Mouse (Mus musculus) forebrain, embryonic 15.5 days (tissue): ENCODE measurements around the gene Gm15737. TPM values are rescaled to one million over a fixed set of nuclear protein-coding genes. Genes with fewer than 3 reads are reported as not detected.

Experiments used
- ATAC-seq: fragments of 200-750 bp; cut with Nextera tagmentation; replicated peaks from 2 replicates; pipeline ENCODE4 v1.8.0; 2017; ENCODE audit warnings: mild to moderate bottlenecking, moderate TSS enrichment, moderate library complexity
- H3K27ac ChIP-seq: fragments of 300-500 bp; sonication (generic); replicated peaks from 2 replicates; pipeline ENCODE4 v1.5.1; 2015; ENCODE audit warnings: mild to moderate bottlenecking, inconsistent platforms
- H3K27me3 ChIP-seq: fragments of 300-500 bp; sonication (generic); 2 replicates; pipeline ENCODE4 v1.6.1; 2015; ENCODE audit warnings: inconsistent platforms
- H3K36me3 ChIP-seq: fragments of 300-500 bp; sonication (generic); 2 replicates; pipeline ENCODE4 v1.6.1; 2015; ENCODE audit warnings: mild to moderate bottlenecking, inconsistent platforms
- H3K4me1 ChIP-seq: fragments of 300-500 bp; sonication (generic); 2 replicates; pipeline ENCODE4 v1.6.1; 2015; ENCODE audit warnings: inconsistent platforms
- H3K4me2 ChIP-seq: fragments of 300-500 bp; sonication (generic); replicated peaks from 2 replicates; pipeline ENCODE4 v1.6.1; 2015; ENCODE audit warnings: mild to moderate bottlenecking, inconsistent platforms
- H3K4me3 ChIP-seq: fragments of 300-500 bp; sonication (generic); 2 replicates; pipeline ENCODE4 v1.5.1; 2015; ENCODE audit warnings: mild to moderate bottlenecking, inconsistent platforms
- H3K9ac ChIP-seq: fragments of 300-500 bp; sonication (generic); replicated peaks from 2 replicates; pipeline ENCODE4 v1.6.1; 2015; ENCODE audit warnings: mild to moderate bottlenecking, inconsistent platforms
- H3K9me3 ChIP-seq: fragments of 300-500 bp; sonication (generic); 2 replicates; pipeline ENCODE4 v1.6.1; 2016; ENCODE audit warnings: inconsistent platforms
- WGBS: fragments of 180-500 bp; shearing (Covaris S2); methylation state at CpG from one replicate; pipeline ENCODE4 v1.1.7; 2015; ENCODE audit warnings: mixed read lengths; 5-methylcytosine and 5-hydroxymethylcytosine counted together
- polyA plus RNA-seq: library from polyadenylated mRNA; unstranded; fragments of >200 nt; fragmentation: Nextera tagmentation; extraction: Ambion mirVana; gene quantifications from 2 replicates; pipeline ENCODE4 v1.2.1, GENCODE M21; 2015

Gene Gm15737
- polyA plus RNA-seq, 1 experiment from 2014 or later = not detected

- ATAC-seq = peak; percentile 76
- H3K27me3 ChIP-seq = no peaks in the 10 kb centered on the region
- no peak overlapping the region for H3K9ac ChIP-seq
- H3K27ac ChIP-seq = peak overlapping the region; percentile 43; the same call in 1 of the 2 replicates
- no peaks in the 10 kb centered on the region for H3K9me3 ChIP-seq
- H3K36me3 ChIP-seq = no peaks in the 10 kb centered on the region
- H3K4me3 ChIP-seq = no peak overlapping the region
- H3K4me1 ChIP-seq = peaks cover 7% of the 10 kb centered on the region
- WGBS = 4% methylated on average over 5 of the region's 5 CpGs
- no peak overlapping the region for H3K4me2 ChIP-seq
These were observed 18.9 kb upstream of the Gm15737 start for GRCm38 (mm10) chr6:92850250-92850649.

GRCm38 (mm10) chr6:92854873-92855272 is 14.3 kb upstream of the Gm15737 start:
- no peak for ATAC-seq
- WGBS = 90% methylated on average over 4 of the region's 4 CpGs
- Histone ChIP-seq H3K9me3 (no peaks in the 10 kb centered on the region), H3K27me3 (no peaks in the 10 kb centered on the region), H3K9ac (no peak overlapping the region), H3K27ac (no peak overlapping the region), H3K4me2 (no peak overlapping the region), H3K4me3 (no peak overlapping the region), H3K4me1 (peaks cover 7% of the 10 kb centered on the region), H3K36me3 (no peaks in the 10 kb centered on the region)

GRCm38 (mm10) chr6:92857761-92858160 is 11.4 kb upstream of the Gm15737 start:
- Histone ChIP-seq H3K9ac (no peak overlapping the region), H3K27me3 (no peaks in the 10 kb centered on the region), H3K9me3 (no peaks in the 10 kb centered on the region), H3K36me3 (no peaks in the 10 kb centered on the region), H3K4me1 (no peaks in the 10 kb centered on the region), H3K27ac (no peak overlapping the region), H3K4me2 (no peak overlapping the region), H3K4me3 (no peak overlapping the region)
- ATAC-seq = no peak
- 93% methylated on average over 13 of the region's 13 CpGs for WGBS

- Histone ChIP-seq H3K27me3 (no peaks in the 10 kb centered on the region), H3K4me1 (no peaks in the 10 kb centered on the region), H3K4me3 (no peak overlapping the region), H3K4me2 (no peak overlapping the region), H3K9me3 (no peaks in the 10 kb centered on the region), H3K36me3 (no peaks in the 10 kb centered on the region), H3K9ac (no peak overlapping the region), H3K27ac (no peak overlapping the region)
- no peak for ATAC-seq
- WGBS = 81% methylated on average over 12 of the region's 12 CpGs
These were observed 10.2 kb upstream of the Gm15737 start for GRCm38 (mm10) chr6:92858721-92859510.

GRCm38 (mm10) chr6:92860285-92860912 is 8.8 kb upstream of the Gm15737 start:
- WGBS = 74% methylated on average over 5 of the region's 5 CpGs
- no peaks in the 10 kb centered on the region for H3K4me1 ChIP-seq
- H3K27me3 ChIP-seq = no peaks in the 10 kb centered on the region
- H3K9me3 ChIP-seq = no peaks in the 10 kb centered on the region
- H3K27ac ChIP-seq = no peak overlapping the region
- no peaks in the 10 kb centered on the region for H3K36me3 ChIP-seq
- no peak overlapping the region for H3K9ac ChIP-seq
- no peak overlapping the region for H3K4me3 ChIP-seq
- H3K4me2 ChIP-seq = no peak overlapping the region
- no peak for ATAC-seq

GRCm38 (mm10) chr6:92862599-92862998 is 6.6 kb upstream of the Gm15737 start:
- no peak overlapping the region for H3K4me2 ChIP-seq
- WGBS = 69% methylated on average over 9 of the region's 9 CpGs
- no peak overlapping the region for H3K9ac ChIP-seq
- H3K27ac ChIP-seq = no peak overlapping the region
- H3K9me3 ChIP-seq = no peaks in the 10 kb centered on the region
- no peaks in the 10 kb centered on the region for H3K27me3 ChIP-seq
- H3K4me3 ChIP-seq = no peak overlapping the region
- no peak for ATAC-seq
- no peaks in the 10 kb centered on the region for H3K36me3 ChIP-seq
- H3K4me1 ChIP-seq = peaks cover 2% of the 10 kb centered on the region

- Histone ChIP-seq H3K9ac (no peak overlapping the region), H3K9me3 (no peaks in the 10 kb centered on the region), H3K27me3 (no peaks in the 10 kb centered on the region), H3K36me3 (no peaks in the 10 kb centered on the region), H3K4me2 (no peak overlapping the region), H3K27ac (no peak overlapping the region), H3K4me1 (peaks cover 8% of the 10 kb centered on the region), H3K4me3 (no peak overlapping the region)
- ATAC-seq = no peak
- WGBS = 78% methylated on average over 16 of the region's 16 CpGs
These were observed 544 bp downstream of the Gm15737 start for GRCm38 (mm10) chr6:92869582-92870219.

GRCm38 (mm10) chr6:92871813-92872212 is 2.7 kb downstream of the Gm15737 start:
- no peak overlapping the region for H3K4me2 ChIP-seq
- no peak overlapping the region for H3K27ac ChIP-seq
- H3K27me3 ChIP-seq = no peaks in the 10 kb centered on the region
- peaks cover 8% of the 10 kb centered on the region for H3K4me1 ChIP-seq
- H3K4me3 ChIP-seq = no peak overlapping the region
- H3K9ac ChIP-seq = no peak overlapping the region
- 46% methylated on average over 4 of the region's 4 CpGs for WGBS
- H3K9me3 ChIP-seq = no peaks in the 10 kb centered on the region
- no peak for ATAC-seq
- no peaks in the 10 kb centered on the region for H3K36me3 ChIP-seq

- ATAC-seq = no peak
These were observed 3.6 kb downstream of the Gm15737 start for GRCm38 (mm10) chr6:92872766-92873165.

GRCm38 (mm10) chr6:92874854-92875253 is 5.7 kb downstream of the Gm15737 start:
- Histone ChIP-seq H3K4me1 (no peaks in the 10 kb centered on the region), H3K4me2 (no peak overlapping the region), H3K9ac (no peak overlapping the region), H3K4me3 (no peak overlapping the region), H3K9me3 (no peaks in the 10 kb centered on the region), H3K36me3 (no peaks in the 10 kb centered on the region), H3K27ac (no peak overlapping the region), H3K27me3 (no peaks in the 10 kb centered on the region)
- no peak for ATAC-seq
- WGBS = 76% methylated on average over 5 of the region's 5 CpGs

More at GRCm38 (mm10) chr6:92872766-92873165, 3.6 kb downstream of the Gm15737 start:
- Histone ChIP-seq H3K4me1 (peaks cover 3% of the 10 kb centered on the region; the same call in 1 of the 2 replicates), H3K9me3 (no peaks in the 10 kb centered on the region), H3K36me3 (no peaks in the 10 kb centered on the region), H3K4me3 (no peak overlapping the region), H3K4me2 (no peak overlapping the region), H3K9ac (no peak overlapping the region), H3K27ac (no peak overlapping the region), H3K27me3 (no peaks in the 10 kb centered on the region)
- WGBS = 84% methylated on average over 10 of the region's 10 CpGs

- 92% methylated on average over 2 of the region's 2 CpGs for WGBS
- Histone ChIP-seq H3K4me2 (no peak overlapping the region), H3K27ac (no peak overlapping the region), H3K36me3 (no peaks in the 10 kb centered on the region), H3K27me3 (no peaks in the 10 kb centered on the region), H3K9me3 (no peaks in the 10 kb centered on the region), H3K4me1 (no peaks in the 10 kb centered on the region), H3K9ac (no peak overlapping the region), H3K4me3 (no peak overlapping the region)
- no peak for ATAC-seq
These were observed 6.2 kb downstream of the Gm15737 start for GRCm38 (mm10) chr6:92875340-92875739.

- Histone ChIP-seq H3K9me3 (no peaks in the 10 kb centered on the region), H3K9ac (no peak overlapping the region), H3K27me3 (no peaks in the 10 kb centered on the region), H3K4me3 (no peak overlapping the region), H3K4me1 (no peaks in the 10 kb centered on the region), H3K27ac (no peak overlapping the region), H3K4me2 (no peak overlapping the region), H3K36me3 (no peaks in the 10 kb centered on the region)
- no peak for ATAC-seq
- WGBS = 83% methylated on average over 5 of the region's 5 CpGs
These were observed 7.0 kb downstream of the Gm15737 start for GRCm38 (mm10) chr6:92876121-92876520.
